Mouse (Mus musculus): ENCODE measurements around the gene Snx29.

- no peak for TF ChIP-seq CTCF (IDR thresholded peaks at IDR 0.05; ENCODE audit: low read depth, low read length)
- TF ChIP-seq POLR2A (IDR thresholded peaks at IDR 0.05; ENCODE audit: borderline replicate concordance, low read depth, low read length): no peak
These were observed 114.9 kb downstream of the Snx29 start for GRCm38 (mm10) chr16:11437641-11438040.
